Mouse (Mus musculus): ENCODE results near the gene Gtf2f1. TPM values are rescaled to one million over a fixed set of nuclear protein-coding genes. Genes with fewer than 3 reads are reported as not detected.

Gtf2f1 gene
- total and polyA plus RNA-seq, 3 experiments: 145 to 171 TPM; not detected in 1

GRCm38 (mm10) chr17:57031661-57032420 lies 20.8 kb upstream of the Gtf2f1 start (continued):
- TF ChIP-seq USF2 (IDR thresholded peaks at IDR 0.05; ENCODE audit: borderline replicate concordance in 1 of 2, insufficient read depth in 1 of 2, low read depth in 1 of 2, low read length in 2 of 2): peak; percentile 88 to 91
- TF ChIP-seq EP300 (IDR thresholded peaks at IDR 0.05; ENCODE audit: low read depth in 1 of 2, low read length in 2 of 2): no peak
- TF ChIP-seq GATA1 (IDR thresholded peaks at IDR 0.05; ENCODE audit: low read depth, low read length): peak; percentile 49
- peak; percentile 62 to 96 for TF ChIP-seq POLR2A (IDR thresholded peaks at IDR 0.05; ENCODE audit: control insufficient read depth in 1 of 2, insufficient read depth in 1 of 2, low read depth in 1 of 2, low read length in 2 of 2, poor library complexity in 1 of 2)
- TF ChIP-seq TCF12 (IDR thresholded peaks at IDR 0.05; ENCODE audit: low read depth, low read length): peak; percentile 46; the same call in 1 of the 2 replicates
- no peak for TF ChIP-seq BHLHE40 (IDR thresholded peaks at IDR 0.05; ENCODE audit: borderline replicate concordance, low read depth, low read length)
- TF ChIP-seq ZNF384 (IDR thresholded peaks at IDR 0.05; ENCODE audit: low read depth, low read length): no peak
- no peak for TF ChIP-seq MEF2A (IDR thresholded peaks at IDR 0.05; ENCODE audit: extremely low read depth, insufficient replicate concordance, low read depth, low read length, poor library complexity, severe bottlenecking)
- TF ChIP-seq SIN3A (IDR thresholded peaks at IDR 0.05; ENCODE audit: low read length): 0 out of 2 replicates have a peak, but pooled peaks have one; percentile 34

DNA sequence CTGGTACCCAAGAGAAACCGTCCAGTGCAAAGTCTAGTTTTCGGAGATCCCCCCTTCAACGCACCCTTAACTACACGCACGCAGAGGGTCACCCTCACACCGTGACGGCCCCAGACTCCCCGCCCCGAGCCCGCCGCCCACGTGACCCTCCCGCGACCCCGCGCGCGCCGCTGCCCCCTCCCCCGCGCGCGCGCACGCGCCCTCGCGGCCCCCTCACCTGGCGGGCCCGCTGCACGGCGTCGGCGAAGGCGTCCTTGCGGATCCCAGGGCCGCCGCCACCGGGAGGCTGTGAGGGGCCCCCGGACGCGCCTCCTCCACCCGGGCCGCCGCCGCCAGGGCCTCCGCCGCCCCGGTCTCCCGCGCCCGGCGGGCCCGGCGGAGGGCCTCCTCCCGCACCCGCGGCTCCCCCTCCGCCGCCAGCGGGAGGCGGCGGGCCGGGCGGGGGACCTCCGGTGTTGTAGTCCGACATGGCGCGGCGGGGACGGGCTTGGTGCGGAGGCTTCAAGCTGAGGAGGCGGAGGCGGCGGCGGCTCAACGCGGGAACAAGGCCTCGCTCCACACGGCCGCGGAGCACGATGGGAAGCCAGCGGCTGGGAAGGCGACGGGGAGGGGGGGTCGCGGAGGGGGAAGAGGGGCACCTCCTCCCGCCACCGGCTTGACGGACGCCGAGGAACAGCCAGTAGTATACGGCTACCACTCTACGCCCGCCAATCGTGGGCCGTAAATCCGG lies 20.0 kb upstream of the Gtf2f1 start, which contains the start of gene Khsrp:
TSS of gene Khsrp (minus strand) at position 592 of the 730 bp plus-strand sequence.
- Histone ChIP-seq H3K79me2 (ENCODE audit: control insufficient read depth, insufficient read depth, low read length, poor library complexity) (peaks cover 38% of the 10 kb centered on the region), H3K27ac (ENCODE audit: control insufficient read depth, low read depth, low read length) (peak within 1 kb of the TSS; percentile 79), H3K27me3 (ENCODE audit: control insufficient read depth in 1 of 2, insufficient read depth in 2 of 2, low read length in 2 of 2) (no peaks in the 10 kb centered on the region), H3K9me3 (replicated peaks; ENCODE audit: insufficient read depth, low read length) (no peaks in the 10 kb centered on the region), H3K9ac (ENCODE audit: control insufficient read depth, low read depth, low read length, poor library complexity, severe bottlenecking) (peak within 1 kb of the TSS; percentile 99), H3K4me1 (ENCODE audit: control insufficient read depth in 1 of 2, insufficient read depth in 2 of 2, low read length in 2 of 2) (peaks cover 0 to 18% of the 10 kb centered on the region in 2 experiments; a peak in 2 of 4 replicates), H3K4me3 (ENCODE audit: control insufficient read depth in 1 of 2, insufficient read depth in 1 of 2, low read depth in 2 of 2, low read length in 2 of 2) (peak within 1 kb of the TSS; percentile 93 to 97), H3K36me3 (ENCODE audit: control insufficient read depth in 1 of 2, insufficient read depth in 2 of 2, low read length in 2 of 2) (peaks cover 7 to 10% of the 10 kb centered on the region in 2 experiments)
- DNase-seq (ENCODE audit: low read depth, low spot score): peak; percentile 48
- peak; percentile 59 for TF ChIP-seq TCF12 (IDR thresholded peaks at IDR 0.05; ENCODE audit: low read depth, low read length)
- peak; percentile 95 for TF ChIP-seq MAZ (IDR thresholded peaks at IDR 0.05; ENCODE audit: low read depth, low read length)
- peak; percentile 58 for TF ChIP-seq NRF1 (IDR thresholded peaks at IDR 0.05; ENCODE audit: insufficient read depth, low read depth, low read length, poor library complexity, severe bottlenecking)
- peak; percentile 68; the same call in 1 of the 2 replicates for TF ChIP-seq MXI1 (IDR thresholded peaks at IDR 0.05; ENCODE audit: low read depth, low read length)
- TF ChIP-seq MAFK (IDR thresholded peaks at IDR 0.05; ENCODE audit: borderline replicate concordance, low read depth, low read length): no peak
- no peak for TF ChIP-seq JUND (IDR thresholded peaks at IDR 0.05; ENCODE audit: low read depth, low read length)
- TF ChIP-seq ELF1 (IDR thresholded peaks at IDR 0.05; ENCODE audit: low read depth, low read length): 0 out of 2 replicates have a peak, but pooled peaks have one; percentile 30
- TF ChIP-seq POLR2AphosphoS2 (IDR thresholded peaks at IDR 0.05; ENCODE audit: low read length): 0 out of 2 replicates have a peak, but pooled peaks have one; percentile 64
- peak; percentile 58 for TF ChIP-seq SIN3A (IDR thresholded peaks at IDR 0.05; ENCODE audit: low read length)
- no peak for TF ChIP-seq CHD2 (IDR thresholded peaks at IDR 0.05; ENCODE audit: low read length)
- TF ChIP-seq USF1 (IDR thresholded peaks at IDR 0.05; ENCODE audit: low read depth, low read length): peak; percentile 85
- peak; percentile 66 for TF ChIP-seq NELFE (IDR thresholded peaks at IDR 0.05; ENCODE audit: low read depth, low read length)
- no peak for TF ChIP-seq GATA1 (IDR thresholded peaks at IDR 0.05; ENCODE audit: low read depth, low read length)
- TF ChIP-seq E2F4 (IDR thresholded peaks at IDR 0.05; ENCODE audit: borderline replicate concordance, low read depth, low read length): peak; percentile 65; the same call in 1 of the 2 replicates
- peak; percentile 14; the same call in 1 of the 2 replicates for TF ChIP-seq MAX (IDR thresholded peaks at IDR 0.05; ENCODE audit: low read length)
- TF ChIP-seq KAT2A (conservative IDR thresholded peaks at IDR 0.05; ENCODE audit: low read depth, low read length): no peak; the same call in 1 of the 2 replicates
- TF ChIP-seq POLR2A (IDR thresholded peaks at IDR 0.05; ENCODE audit: control insufficient read depth in 1 of 2, insufficient read depth in 1 of 2, low read depth in 1 of 2, low read length in 2 of 2, poor library complexity in 1 of 2): peak; percentile 58 to 84; a peak in 3 of 4 replicates
- no peak for TF ChIP-seq ZNF384 (IDR thresholded peaks at IDR 0.05; ENCODE audit: low read depth, low read length)
- TF ChIP-seq UBTF (IDR thresholded peaks at IDR 0.05; ENCODE audit: borderline replicate concordance, insufficient read depth, low read depth, low read length): no peak
